ENCODE assay signal across 17 mouse cellular contexts in genomic region chr2:180889271-180889920, GRCm38 (mm10). TPM values are rescaled to one million over a fixed set of nuclear protein-coding genes. Genes with fewer than 3 reads are reported as not detected.
DNase-seq lines count a peak whose midpoint lies in the region; ATAC-seq and TF ChIP-seq lines count a peak whose summit lies in the region.
"Had no signal": no experiment of that assay in that cellular context is flagged by ENCODE, and none has a peak within 500 bp of the region (broad histone marks: within the 10 kb centered on the region; RNA-seq: fewer than 3 reads in every experiment).

No protein-coding gene starts in this region.

- H3K36me3 ChIP-seq in ES-Bruce4 (ENCODE audit: control insufficient read depth, insufficient read depth, low read length, poor library complexity, severe bottlenecking), result no peaks in the 10 kb centered on the region
- no peaks in the 10 kb centered on the region for H3K36me3 ChIP-seq in embryonic facial prominence, embryonic 10.5 days (replicated peaks)
- H3K36me3 ChIP-seq in hindbrain, embryonic 11.5 days (ENCODE audit: control insufficient read depth, insufficient read depth, low read length), result no peaks in the 10 kb centered on the region
- no peaks in the 10 kb centered on the region for H3K36me3 ChIP-seq in midbrain, embryonic 15.5 days (replicated peaks)
- H3K36me3 ChIP-seq: limb, embryonic 15.5 days; lung, embryonic 15.5 days had no signal

- no peaks in the 10 kb centered on the region for H3K9me3 ChIP-seq in ES-Bruce4 (replicated peaks; ENCODE audit: control insufficient read depth, insufficient read depth, low read length, poor library complexity, severe bottlenecking)
- H3K9me3 ChIP-seq in embryonic facial prominence, embryonic 10.5 days, result no peaks in the 10 kb centered on the region
- no peaks in the 10 kb centered on the region for H3K9me3 ChIP-seq in hindbrain, embryonic 11.5 days (ENCODE audit: control insufficient read depth, low read length)
- no peaks in the 10 kb centered on the region for H3K9me3 ChIP-seq in midbrain, embryonic 15.5 days
- H3K9me3 ChIP-seq: heart, embryonic 10.5 days; limb, embryonic 15.5 days; lung, embryonic 15.5 days had no signal

- no peak overlapping the region for H3K4me3 ChIP-seq in ES-Bruce4 (ENCODE audit: low read depth, low read length)
- H3K4me3 ChIP-seq in embryonic facial prominence, embryonic 10.5 days, result peak overlapping the region; percentile 69
- H3K4me3 ChIP-seq in hindbrain, embryonic 11.5 days (ENCODE audit: low read depth, low read length), result peak overlapping the region; percentile 37
- peak overlapping the region; percentile 17 for H3K4me3 ChIP-seq in midbrain, embryonic 15.5 days
- H3K4me3 ChIP-seq: heart, embryonic 10.5 days; limb, embryonic 15.5 days; lung, embryonic 15.5 days had no signal

- TF ChIP-seq POLR2A in ES-Bruce4 (IDR thresholded peaks at IDR 0.05; ENCODE audit: insufficient read depth, low read length), result no peak

- ATAC-seq in hindbrain, embryonic 11.5 days (ENCODE audit: low FRiP score), result peak; percentile 15
- ATAC-seq in midbrain, embryonic 15.5 days (replicated peaks), result no peak
- ATAC-seq in CD4-positive, CD25-positive, alpha-beta regulatory T cell, adult 4 months, result no peak
- ATAC-seq: Patski had no signal

- H3K4me2 ChIP-seq in hindbrain, embryonic 11.5 days (replicated peaks; ENCODE audit: low read depth, low read length), result peak overlapping the region; percentile 70
- peak overlapping the region; percentile 56 for H3K4me2 ChIP-seq in midbrain, embryonic 15.5 days
- H3K4me2 ChIP-seq: limb, embryonic 15.5 days; lung, embryonic 15.5 days had no signal

- peaks cover 5% of the 10 kb centered on the region for H3K4me1 ChIP-seq in ES-Bruce4 (ENCODE audit: control insufficient read depth, insufficient read depth, low read length)
- peaks cover 52% of the 10 kb centered on the region for H3K4me1 ChIP-seq in embryonic facial prominence, embryonic 10.5 days
- H3K4me1 ChIP-seq in hindbrain, embryonic 11.5 days (replicated peaks; ENCODE audit: control insufficient read depth, insufficient read depth, low read length), result peaks cover 8% of the 10 kb centered on the region
- H3K4me1 ChIP-seq in midbrain, embryonic 15.5 days, result peaks cover 43% of the 10 kb centered on the region

- TF ChIP-seq EP300 in ES-Bruce4 (IDR thresholded peaks at IDR 0.05; ENCODE audit: insufficient read depth, low read depth, low read length), result 0 out of 2 replicates have a peak, but pooled peaks have one; percentile 26

- H3K27ac ChIP-seq in ES-Bruce4 (ENCODE audit: insufficient read depth, low read length), result no peak overlapping the region
- H3K27ac ChIP-seq in embryonic facial prominence, embryonic 10.5 days (replicated peaks), result peak overlapping the region; percentile 89
- H3K27ac ChIP-seq in hindbrain, embryonic 11.5 days (ENCODE audit: low read depth, low read length), result peak overlapping the region; percentile 99
- peak overlapping the region; percentile 98 for H3K27ac ChIP-seq in midbrain, embryonic 15.5 days
- H3K27ac ChIP-seq: heart, embryonic 10.5 days; limb, embryonic 15.5 days; lung, embryonic 15.5 days had no signal

- WGBS in embryonic facial prominence, embryonic 10.5 days, result 6% methylated on average over 19 of the region's 19 CpGs
- 5% methylated on average over 19 of the region's 19 CpGs for WGBS in hindbrain, embryonic 11.5 days
- 2% methylated on average over 19 of the region's 19 CpGs for WGBS in midbrain, embryonic 15.5 days

- no peak overlapping the region for H3K9ac ChIP-seq in ES-Bruce4 (ENCODE audit: low read depth, poor library complexity, severe bottlenecking)
- peak overlapping the region; percentile 74 for H3K9ac ChIP-seq in hindbrain, embryonic 11.5 days (ENCODE audit: low read depth, low read length)
- peak overlapping the region; percentile 38 for H3K9ac ChIP-seq in midbrain, embryonic 15.5 days
- H3K9ac ChIP-seq: limb, embryonic 15.5 days; lung, embryonic 15.5 days had no signal

- peaks cover 20% of the 10 kb centered on the region for H3K27me3 ChIP-seq in ES-Bruce4 (ENCODE audit: control insufficient read depth, insufficient read depth, low read length, poor library complexity, severe bottlenecking)
- peaks cover 75% of the 10 kb centered on the region for H3K27me3 ChIP-seq in embryonic facial prominence, embryonic 10.5 days (replicated peaks; ENCODE audit: low read depth, poor library complexity, severe bottlenecking)
- H3K27me3 ChIP-seq in hindbrain, embryonic 11.5 days (ENCODE audit: control insufficient read depth, insufficient read depth, low read length), result 0 out of 2 replicates have a peak, but pooled peaks cover 4% of the 10 kb centered on the region
- no peaks in the 10 kb centered on the region for H3K27me3 ChIP-seq in midbrain, embryonic 15.5 days (replicated peaks)

- peak; percentile 47 for DNase-seq in embryonic facial prominence, embryonic 10.5 days (ENCODE audit: low spot score)
- DNase-seq in hindbrain, embryonic 11.5 days (ENCODE audit: low spot score), result peak; percentile 73
- DNase-seq in left cerebral cortex, adult 9 months (ENCODE audit: low spot score in 2 of 2), result no peak
- DNase-seq in urinary bladder, postnatal 14 days (ENCODE audit: low spot score), result no peak
- no peak for DNase-seq in layer of hippocampus, adult 9-11 months
- DNase-seq: adrenal gland, adult 8-10 months; B cell, adult 2 months; kidney, postnatal 14 days; thymus, postnatal 25 days had no signal

- no peak for TF ChIP-seq CTCF in ES-Bruce4 (IDR thresholded peaks at IDR 0.05; ENCODE audit: low read depth, low read length)

RNA-seq across cellular contexts. Expression of gene Ythdf1, which starts 31.4 kb away (rescaled TPM):
- polyA plus RNA-seq in ES-Bruce4 (2011; ENCODE audit: insufficient read depth, insufficient read length, low read depth, missing spikeins), result 103 and 112 TPM in 2 replicates
- polyA plus RNA-seq in embryonic facial prominence, embryonic 10.5 days (2016; fragmentation: Nextera tagmentation; extraction: Ambion mirVana), result 72.3 and 73.3 TPM in 2 replicates
- polyA plus RNA-seq in hindbrain, embryonic 11.5 days (2014; fragmentation: Nextera tagmentation; extraction: Ambion mirVana), result 57.3 and 69.4 TPM in 2 replicates
- polyA plus RNA-seq in midbrain, embryonic 15.5 days (2015; fragmentation: Nextera tagmentation; extraction: Ambion mirVana), result 52.0 and 52.2 TPM in 2 replicates
- 1 to 10 TPM; 7.5 to 9.2 TPM for polyA plus RNA-seq in CD4-positive, CD25-positive, alpha-beta regulatory T cell, adult 4 months (2017; shearing (Covaris generic))

RNA-seq across cellular contexts. Expression of gene Birc7, which starts 39.4 kb away (rescaled TPM):
- polyA plus RNA-seq in ES-Bruce4 (2011; ENCODE audit: insufficient read depth, insufficient read length, low read depth, missing spikeins), result 0.56 and 0.85 TPM in 2 replicates
- 0.31 and 0.34 TPM in 2 replicates for polyA plus RNA-seq in embryonic facial prominence, embryonic 10.5 days (2016; fragmentation: Nextera tagmentation; extraction: Ambion mirVana)
- 0.49 and 0.65 TPM in 2 replicates for polyA plus RNA-seq in hindbrain, embryonic 11.5 days (2014; fragmentation: Nextera tagmentation; extraction: Ambion mirVana)
- 0.10 and 0.31 TPM in 2 replicates for polyA plus RNA-seq in midbrain, embryonic 15.5 days (2015; fragmentation: Nextera tagmentation; extraction: Ambion mirVana)
- not detected for polyA plus RNA-seq in CD4-positive, CD25-positive, alpha-beta regulatory T cell, adult 4 months (2017; shearing (Covaris generic))
- polyA plus RNA-seq: embryonic facial prominence, embryonic 14.5 days; limb, embryonic 15.5 days; Patski had no signal

Comparison
In these comparisons a context has a peak if more than half of its experiments do, and no peak if none do; other contexts are left out.
1. DNase-seq: peak in embryonic facial prominence, embryonic 10.5 days (single experiment) and hindbrain, embryonic 11.5 days (single experiment); none in left cerebral cortex, adult 9 months (0 of 2), urinary bladder, postnatal 14 days (single experiment) and layer of hippocampus, adult 9-11 months (single experiment).